In genomic region chr11:96776968-96777962, GRCm38 (mm10) we compare ENCODE assay signal across 8 mouse cellular contexts. TPM values are rescaled to one million over a fixed set of nuclear protein-coding genes. Genes with fewer than 3 reads are reported as not detected.
DNase-seq lines count a peak whose midpoint lies in the region; ATAC-seq and TF ChIP-seq lines count a peak whose summit lies in the region.

Gene Snx11, minus strand, starts transcription at chr11:96777559.

- peaks cover 5% of the 10 kb centered on the region; the same call in 1 of the 2 replicates for H3K4me1 ChIP-seq in hindbrain, postnatal 0 days (ENCODE audit: insufficient read depth, low read length)

- H3K4me3 ChIP-seq in gastrocnemius, adult 2 months, result peak within 1 kb of the TSS; percentile 95
- peak within 1 kb of the TSS; percentile 61 for H3K4me3 ChIP-seq in hindbrain, postnatal 0 days (ENCODE audit: low read length)
- H3K4me3 ChIP-seq in left cerebral cortex, adult 2 months, result peak within 1 kb of the TSS; percentile 75

- H3K9ac ChIP-seq in hindbrain, postnatal 0 days (replicated peaks; ENCODE audit: low read length), result peak within 1 kb of the TSS; percentile 67

- H3K27me3 ChIP-seq in hindbrain, postnatal 0 days (ENCODE audit: insufficient read depth, low read length), result no peaks in the 10 kb centered on the region

- peak within 1 kb of the TSS; percentile 92 for H3K27ac ChIP-seq in gastrocnemius, adult 2 months
- H3K27ac ChIP-seq in hindbrain, postnatal 0 days, result peak within 1 kb of the TSS; percentile 72
- H3K27ac ChIP-seq in left cerebral cortex, adult 2 months, result peak within 1 kb of the TSS; percentile 78

- H3K9me3 ChIP-seq in hindbrain, postnatal 0 days (ENCODE audit: low read length), result no peaks in the 10 kb centered on the region

- ATAC-seq in common myeloid progenitor, adult 5-6 weeks (replicated peaks; ENCODE audit: low read depth, poor library complexity, severe bottlenecking), result peak; percentile 97
- ATAC-seq in hindbrain, postnatal 0 days, result peak; percentile 99
- peak; percentile 97 for ATAC-seq in megakaryocyte, adult 5-6 weeks (ENCODE audit: poor library complexity, severe bottlenecking)

- H3K36me3 ChIP-seq in hindbrain, postnatal 0 days (ENCODE audit: insufficient read depth, low read length), result peaks cover 9% of the 10 kb centered on the region

- intact Hi-C loops in gastrocnemius, adult 2 months (cut with DNase I), result loop anchor here (1.0 to 5.0 kb wide), 4 partner anchors 12 to 85 kb away; partner anchors contain the start of gene Cbx1
- intact Hi-C loops in left cerebral cortex, adult 2 months (cut with DNase I), result loop anchor here (2.0 to 5.0 kb wide), 3 partner anchors 16 to 500 kb away; no protein-coding TSS in a partner anchor

- peak within 1 kb of the TSS; percentile 79 for H3K4me2 ChIP-seq in hindbrain, postnatal 0 days (ENCODE audit: low read depth, low read length)

- DNase-seq in ZHBTc4 (ENCODE audit: low read depth, low spot score), result peak; percentile 99
- peak; percentile 100 for DNase-seq in gastrocnemius, adult 2 months
- peak; percentile 98 for DNase-seq in hindbrain, postnatal 0 days (ENCODE audit: low spot score)
- DNase-seq in left cerebral cortex, adult 2 months (ENCODE audit: extremely low spot score in 1 of 2, low spot score in 2 of 2), result peak; percentile 99 to 100
- peak; percentile 99 to 100 for DNase-seq in right cerebral cortex, adult 2 months (ENCODE audit: low spot score in 2 of 2)
- DNase-seq in urinary bladder, postnatal 14 days (ENCODE audit: low spot score), result peak; percentile 100

- TF ChIP-seq CTCF in gastrocnemius, adult 2 months (IDR thresholded peaks at IDR 0.05), result peak; percentile 87
- peak; percentile 82 for TF ChIP-seq CTCF in hindbrain, postnatal 0 days (IDR thresholded peaks at IDR 0.05; ENCODE audit: low read depth)
- peak; percentile 80 for TF ChIP-seq CTCF in left cerebral cortex, adult 2 months (IDR thresholded peaks at IDR 0.05)

- WGBS in hindbrain, postnatal 0 days, result 1% methylated on average over 59 of the region's 59 CpGs

RNA-seq across cellular contexts. Expression of gene Snx11, which starts in this region (rescaled TPM):
- 9.5 and 14.8 TPM in 2 replicates for total RNA-seq in common myeloid progenitor, adult 5-6 weeks (2017)
- 10 to 100 TPM; 11.1 to 13.6 TPM for total RNA-seq in gastrocnemius, adult 2 months (2021)
- 66.0 and 71.4 TPM in 2 replicates for total RNA-seq in hindbrain, postnatal 0 days (2014; rRNA removed)
- 36.5 and 40.9 TPM in 2 replicates for polyA plus RNA-seq in hindbrain, postnatal 0 days (2015; fragmentation: Nextera tagmentation; extraction: Ambion mirVana)
- total RNA-seq in left cerebral cortex, adult 2 months (2021), result 10 to 100 TPM; 49.7 to 52.2 TPM
- 8.3 and 10.3 TPM in 2 replicates for total RNA-seq in megakaryocyte, adult 5-6 weeks (2015)
- 25.5 and 27.4 TPM in 2 replicates for total RNA-seq in megakaryocyte, adult 5-6 weeks (2017)

Comparison
In these comparisons a context has a peak if more than half of its experiments do, and no peak if none do; other contexts are left out.
1. Peak in every context shown above with its lines: DNase-seq, ATAC-seq, H3K4me3 ChIP-seq and H3K27ac ChIP-seq.